Mouse (Mus musculus): Measurements from ENCODE around the gene Miip. TPM values are rescaled to one million over a fixed set of nuclear protein-coding genes. Genes with fewer than 3 reads are reported as not detected.

Gene Miip
- polyA plus RNA-seq, 2 experiments, result 22.4 to 94.4 TPM

DNA sequence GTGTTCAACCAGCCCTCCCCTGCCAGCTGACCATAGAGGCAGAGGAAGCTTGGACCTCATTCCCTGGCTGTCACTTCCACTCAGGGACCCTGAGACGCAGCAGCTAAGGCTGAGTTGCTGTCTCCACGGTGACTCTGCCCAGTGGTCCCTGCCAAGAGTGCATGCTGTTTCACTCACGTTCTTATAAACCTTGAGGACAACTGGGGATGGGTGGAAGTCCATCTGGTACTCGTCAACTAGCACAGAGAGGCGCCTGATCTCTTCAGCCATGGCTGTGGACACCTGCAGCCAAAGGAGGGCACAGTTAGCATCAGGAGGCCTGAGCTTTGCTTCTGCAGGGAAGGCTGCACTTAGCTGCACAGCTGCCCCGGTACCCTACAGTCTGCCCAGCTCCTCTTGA, 14.4 kb upstream of the Miip start:
- DNase-seq (ENCODE audit: low spot score), result no peak
- Histone ChIP-seq H3K27ac (replicated peaks; ENCODE audit: low read depth, low read length) (no peak overlapping the region), H3K4me1 (ENCODE audit: control insufficient read depth, insufficient read depth, low read length) (no peaks in the 10 kb centered on the region), H3K9me3 (ENCODE audit: control insufficient read depth, low read length) (no peaks in the 10 kb centered on the region), H3K4me3 (replicated peaks; ENCODE audit: low read length) (no peak overlapping the region), H3K27me3 (ENCODE audit: control insufficient read depth, insufficient read depth, low read length) (no peaks in the 10 kb centered on the region), H3K9ac (ENCODE audit: low read depth, low read length, severe bottlenecking) (no peak overlapping the region), H3K36me3 (ENCODE audit: control insufficient read depth, insufficient read depth, low read length) (peaks cover 90% of the 10 kb centered on the region), H3K4me2 (replicated peaks; ENCODE audit: low read depth, low read length, severe bottlenecking) (no peak overlapping the region)
- ATAC-seq (ENCODE audit: low FRiP score, low read depth), result no peak
- TF ChIP-seq POLR2A (IDR thresholded peaks at IDR 0.05; ENCODE audit: borderline replicate concordance, extremely low read depth, insufficient read depth, insufficient read length), result no peak
- 74% methylated on average over 6 of the region's 6 CpGs for WGBS

GRCm38 (mm10) chr4:147881792-147882191, 13.2 kb upstream of the Miip start:
- 93% methylated on average over 7 of the region's 7 CpGs for WGBS
- DNase-seq (ENCODE audit: low spot score) (no peak), ATAC-seq (ENCODE audit: low FRiP score, low read depth) (no peak)
- Histone ChIP-seq H3K36me3 (ENCODE audit: control insufficient read depth, insufficient read depth, low read length) (peaks cover 87% of the 10 kb centered on the region), H3K4me3 (replicated peaks; ENCODE audit: low read length) (no peak overlapping the region), H3K4me1 (ENCODE audit: control insufficient read depth, insufficient read depth, low read length) (no peaks in the 10 kb centered on the region), H3K9ac (ENCODE audit: low read depth, low read length, severe bottlenecking) (no peak overlapping the region), H3K27ac (replicated peaks; ENCODE audit: low read depth, low read length) (no peak overlapping the region), H3K9me3 (ENCODE audit: control insufficient read depth, low read length) (no peaks in the 10 kb centered on the region), H3K4me2 (replicated peaks; ENCODE audit: low read depth, low read length, severe bottlenecking) (no peak overlapping the region), H3K27me3 (ENCODE audit: control insufficient read depth, insufficient read depth, low read length) (no peaks in the 10 kb centered on the region)
- TF ChIP-seq POLR2A (IDR thresholded peaks at IDR 0.05; ENCODE audit: borderline replicate concordance, extremely low read depth, insufficient read depth, insufficient read length), result no peak

DNA sequence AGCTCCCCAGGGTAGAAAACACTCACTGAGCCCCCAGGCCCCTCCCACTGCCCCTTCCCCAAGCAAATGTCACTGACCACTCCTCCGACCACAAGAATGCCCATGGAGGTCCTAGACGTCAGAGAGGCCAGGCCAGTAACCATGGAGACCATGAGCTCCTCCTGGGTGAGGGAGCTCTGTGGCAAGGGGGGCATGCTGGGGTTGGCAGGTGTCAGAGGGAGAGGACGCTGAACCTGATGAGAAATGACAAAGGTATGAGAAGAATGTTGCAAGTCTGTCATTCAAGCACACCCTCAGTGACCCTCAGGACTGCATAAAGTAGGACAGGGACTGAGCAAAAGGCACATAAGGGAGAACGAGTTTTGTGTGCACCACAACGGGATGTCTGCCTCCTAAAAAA, 11.2 kb upstream of the Miip start:
- Histone ChIP-seq H3K9ac (ENCODE audit: low read depth, low read length, severe bottlenecking) (no peak overlapping the region), H3K27me3 (ENCODE audit: control insufficient read depth, insufficient read depth, low read length) (no peaks in the 10 kb centered on the region), H3K4me2 (replicated peaks; ENCODE audit: low read depth, low read length, severe bottlenecking) (no peak overlapping the region), H3K9me3 (ENCODE audit: control insufficient read depth, low read length) (no peaks in the 10 kb centered on the region), H3K27ac (replicated peaks; ENCODE audit: low read depth, low read length) (no peak overlapping the region), H3K36me3 (ENCODE audit: control insufficient read depth, insufficient read depth, low read length) (peaks cover 87% of the 10 kb centered on the region), H3K4me3 (replicated peaks; ENCODE audit: low read length) (no peak overlapping the region), H3K4me1 (ENCODE audit: control insufficient read depth, insufficient read depth, low read length) (no peaks in the 10 kb centered on the region)
- DNase-seq (ENCODE audit: low spot score) (no peak), ATAC-seq (ENCODE audit: low FRiP score, low read depth) (no peak)
- TF ChIP-seq POLR2A (IDR thresholded peaks at IDR 0.05; ENCODE audit: borderline replicate concordance, extremely low read depth, insufficient read depth, insufficient read length), result no peak
- WGBS, result 62% methylated on average over 5 of the region's 5 CpGs

GRCm38 (mm10) chr4:147879456-147879855, 10.8 kb upstream of the Miip start:
- no peak for TF ChIP-seq POLR2A (IDR thresholded peaks at IDR 0.05; ENCODE audit: borderline replicate concordance, extremely low read depth, insufficient read depth, insufficient read length)
- Histone ChIP-seq H3K9ac (ENCODE audit: low read depth, low read length, severe bottlenecking) (no peak overlapping the region), H3K9me3 (ENCODE audit: control insufficient read depth, low read length) (no peaks in the 10 kb centered on the region), H3K4me2 (replicated peaks; ENCODE audit: low read depth, low read length, severe bottlenecking) (no peak overlapping the region), H3K27me3 (ENCODE audit: control insufficient read depth, insufficient read depth, low read length) (no peaks in the 10 kb centered on the region), H3K4me1 (ENCODE audit: control insufficient read depth, insufficient read depth, low read length) (no peaks in the 10 kb centered on the region), H3K27ac (replicated peaks; ENCODE audit: low read depth, low read length) (no peak overlapping the region), H3K4me3 (replicated peaks; ENCODE audit: low read length) (no peak overlapping the region), H3K36me3 (ENCODE audit: control insufficient read depth, insufficient read depth, low read length) (peaks cover 87% of the 10 kb centered on the region)
- DNase-seq (ENCODE audit: low spot score) (no peak), ATAC-seq (ENCODE audit: low FRiP score, low read depth) (no peak)
- 65% methylated on average over 2 of the region's 2 CpGs for WGBS

- WGBS, result 92% methylated on average over 9 of the region's 9 CpGs
Observed at GRCm38 (mm10) chr4:147878537-147878936, 9.9 kb upstream of the Miip start.

More at GRCm38 (mm10) chr4:147878537-147878936, 9.9 kb upstream of the Miip start:
- Histone ChIP-seq H3K4me3 (replicated peaks; ENCODE audit: low read length) (no peak overlapping the region), H3K4me2 (replicated peaks; ENCODE audit: low read depth, low read length, severe bottlenecking) (no peak overlapping the region), H3K9ac (ENCODE audit: low read depth, low read length, severe bottlenecking) (no peak overlapping the region), H3K27me3 (ENCODE audit: control insufficient read depth, insufficient read depth, low read length) (no peaks in the 10 kb centered on the region), H3K36me3 (ENCODE audit: control insufficient read depth, insufficient read depth, low read length) (peaks cover 87% of the 10 kb centered on the region), H3K27ac (replicated peaks; ENCODE audit: low read depth, low read length) (no peak overlapping the region), H3K4me1 (ENCODE audit: control insufficient read depth, insufficient read depth, low read length) (no peaks in the 10 kb centered on the region), H3K9me3 (ENCODE audit: control insufficient read depth, low read length) (no peaks in the 10 kb centered on the region)
- no peak for DNase-seq (ENCODE audit: low spot score)
- no peak for ATAC-seq (ENCODE audit: low FRiP score, low read depth)
- TF ChIP-seq POLR2A (IDR thresholded peaks at IDR 0.05; ENCODE audit: borderline replicate concordance, extremely low read depth, insufficient read depth, insufficient read length), result no peak

Measured in limb, embryonic 14.5 days (tissue).